Mouse (Mus musculus) forebrain, postnatal 0 days (tissue): ENCODE data around the gene Polr3b. TPM values are rescaled to one million over a fixed set of nuclear protein-coding genes. Genes with fewer than 3 reads are reported as not detected.

ENCODE experiments used
- ATAC-seq: fragments of 200-750 bp; cut with Nextera tagmentation; 2 replicates; pipeline ENCODE4 v1.8.0; 2017; ENCODE audit warnings: mild to moderate bottlenecking, moderate library complexity
- DNase-seq: peaks from one replicate; pipeline ENCODE4 v3.0.0-alpha.2; 2015
- H3K27ac ChIP-seq: fragments of 300-500 bp; sonication (generic); 2 replicates; pipeline ENCODE4 v1.5.1; 2014; ENCODE audit warnings: low read depth, mild to moderate bottlenecking, antibody characterized with exemption, low read length, moderate library complexity, mixed read lengths
- H3K27me3 ChIP-seq: fragments of 300-500 bp; sonication (generic); 2 replicates; pipeline ENCODE4 v1.6.1; 2014; ENCODE audit warnings: mild to moderate bottlenecking, low read length, mixed read lengths; ENCODE audit not compliant: insufficient read depth
- H3K36me3 ChIP-seq: fragments of 300-500 bp; sonication (generic); 2 replicates; pipeline ENCODE4 v1.6.1; 2014; ENCODE audit warnings: mild to moderate bottlenecking, moderate library complexity; ENCODE audit not compliant: insufficient read depth
- H3K4me1 ChIP-seq: fragments of 300-500 bp; sonication (generic); 2 replicates; pipeline ENCODE4 v1.6.1; 2014; ENCODE audit warnings: antibody characterized with exemption; ENCODE audit not compliant: insufficient read depth
- H3K4me2 ChIP-seq: fragments of 300-500 bp; sonication (generic); 2 replicates; pipeline ENCODE4 v1.6.1; 2014; ENCODE audit warnings: low read depth, mild to moderate bottlenecking, moderate library complexity
- H3K4me3 ChIP-seq: fragments of 300-500 bp; sonication (generic); 2 replicates; pipeline ENCODE4 v1.5.1; 2014; ENCODE audit warnings: low read depth, low read length, mixed read lengths
- H3K9ac ChIP-seq: fragments of 300-500 bp; sonication (generic); 2 replicates; pipeline ENCODE4 v1.6.1; 2014; ENCODE audit warnings: mild to moderate bottlenecking
- H3K9me3 ChIP-seq: fragments of 300-500 bp; sonication (generic); 2 replicates; pipeline ENCODE4 v1.6.1; 2016; ENCODE audit warnings: low read length
- CTCF ChIP-seq: sonication (generic); IDR thresholded peaks from 2 replicates; pipeline ENCODE4 v1.5.1; 2016; ENCODE audit warnings: antibody characterized with exemption, control low read depth, low read depth
- WGBS: fragments of 180-500 bp; shearing (Covaris S2); extraction: QIAGEN DNeasy Blood & Tissue Kit; methylation state at CpG from one replicate; pipeline ENCODE4 v1.1.7; 2014; 5-methylcytosine and 5-hydroxymethylcytosine counted together
- polyA plus RNA-seq: library from polyadenylated mRNA; unstranded; fragments of >200 nt; fragmentation: Nextera tagmentation; extraction: Ambion mirVana; gene quantifications from 2 replicates; pipeline ENCODE4 v1.2.1, GENCODE M21; 2015
- total RNA-seq: library from RNA; depleted of rRNA; stranded (reverse); fragments of >200 nt; gene quantifications from 2 replicates; pipeline ENCODE4 v1.2.3, GENCODE M21; 2014

Polr3b gene
- total and polyA plus RNA-seq, 2 experiments from 2014 or later, result 8.8 to 17.1 TPM

- Histone ChIP-seq H3K4me1 (peaks cover 7% of the 10 kb centered on the region; the same call in 1 of the 2 replicates), H3K27me3 (no peaks in the 10 kb centered on the region), H3K4me3 (no peak overlapping the region), H3K9me3 (no peaks in the 10 kb centered on the region), H3K36me3 (peaks cover 27% of the 10 kb centered on the region), H3K27ac (no peak overlapping the region), H3K9ac (no peak overlapping the region), H3K4me2 (no peak overlapping the region)
- TF ChIP-seq CTCF, result no peak
- DNase-seq (no peak), ATAC-seq (no peak)
- 87% methylated on average over 4 of the region's 4 CpGs for WGBS
Measured at GRCm38 (mm10) chr10:84648911-84649310, 26.8 kb downstream of the Polr3b start.

GRCm38 (mm10) chr10:84654029-84654428, 31.9 kb downstream of the Polr3b start:
- H3K4me1 ChIP-seq, result peaks cover 5% of the 10 kb centered on the region
- no peak for ATAC-seq
- H3K36me3 ChIP-seq, result peaks cover 10% of the 10 kb centered on the region
- no peaks in the 10 kb centered on the region for H3K27me3 ChIP-seq
- WGBS, result 79% methylated on average over 4 of the region's 4 CpGs
- TF ChIP-seq CTCF, result no peak
- H3K9me3 ChIP-seq, result no peaks in the 10 kb centered on the region
- no peak overlapping the region for H3K27ac ChIP-seq
- H3K4me2 ChIP-seq, result no peak overlapping the region
- H3K9ac ChIP-seq, result no peak overlapping the region
- H3K4me3 ChIP-seq, result no peak overlapping the region
- no peak for DNase-seq

- H3K4me1 ChIP-seq, result peaks cover 5% of the 10 kb centered on the region
- H3K4me3 ChIP-seq, result no peak overlapping the region
- H3K4me2 ChIP-seq, result no peak overlapping the region
- 93% methylated on average over 4 of the region's 4 CpGs for WGBS
- no peak for TF ChIP-seq CTCF
- H3K36me3 ChIP-seq, result peaks cover 4% of the 10 kb centered on the region
- ATAC-seq (no peak), DNase-seq (no peak)
- H3K9me3 ChIP-seq, result no peaks in the 10 kb centered on the region
- no peak overlapping the region for H3K9ac ChIP-seq
- H3K27ac ChIP-seq, result no peak overlapping the region
- no peaks in the 10 kb centered on the region for H3K27me3 ChIP-seq
Measured at GRCm38 (mm10) chr10:84654731-84655130, 32.6 kb downstream of the Polr3b start.

- no peak overlapping the region for H3K9ac ChIP-seq
Measured at GRCm38 (mm10) chr10:84656618-84657017, 34.5 kb downstream of the Polr3b start.

GRCm38 (mm10) chr10:84657437-84658087, 35.5 kb downstream of the Polr3b start:
- Histone ChIP-seq H3K36me3 (peaks cover 4% of the 10 kb centered on the region; the same call in 1 of the 2 replicates), H3K4me1 (peaks cover 5% of the 10 kb centered on the region), H3K4me3 (no peak overlapping the region), H3K9ac (no peak overlapping the region), H3K27me3 (no peaks in the 10 kb centered on the region), H3K4me2 (no peak overlapping the region), H3K27ac (0 out of 2 replicates have a peak overlapping the region, but pooled peaks have one; percentile 40), H3K9me3 (no peaks in the 10 kb centered on the region)
- DNase-seq, result peak; percentile 55
- no peak for TF ChIP-seq CTCF
- ATAC-seq, result peak; percentile 78; the same call in 1 of the 2 replicates
- 14% methylated on average over 6 of the region's 6 CpGs for WGBS

More at GRCm38 (mm10) chr10:84656618-84657017, 34.5 kb downstream of the Polr3b start:
- Histone ChIP-seq H3K27me3 (no peaks in the 10 kb centered on the region), H3K36me3 (peaks cover 4% of the 10 kb centered on the region; the same call in 1 of the 2 replicates), H3K4me2 (no peak overlapping the region), H3K4me3 (no peak overlapping the region), H3K27ac (no peak overlapping the region), H3K4me1 (peaks cover 5% of the 10 kb centered on the region), H3K9me3 (no peaks in the 10 kb centered on the region)
- TF ChIP-seq CTCF, result no peak
- WGBS, result 69% methylated on average over 4 of the region's 4 CpGs
- ATAC-seq, result no peak
- DNase-seq, result no peak

GRCm38 (mm10) chr10:84658088-84658848, 36.2 kb downstream of the Polr3b start:
- WGBS, result 11% methylated on average over 18 of the region's 18 CpGs
- peak; percentile 30 for DNase-seq
- peak; percentile 71; the same call in 1 of the 2 replicates for ATAC-seq

GRCm38 (mm10) chr10:84659281-84659680, 37.2 kb downstream of the Polr3b start:
- DNase-seq (no peak), ATAC-seq (no peak)
- no peak overlapping the region for H3K27ac ChIP-seq
- TF ChIP-seq CTCF, result no peak
- H3K9ac ChIP-seq, result no peak overlapping the region
- 88% methylated on average over 3 of the region's 3 CpGs for WGBS
- no peaks in the 10 kb centered on the region for H3K27me3 ChIP-seq
- H3K4me3 ChIP-seq, result no peak overlapping the region
- H3K4me2 ChIP-seq, result no peak overlapping the region
- H3K36me3 ChIP-seq, result no peaks in the 10 kb centered on the region
- peaks cover 5% of the 10 kb centered on the region for H3K4me1 ChIP-seq
- H3K9me3 ChIP-seq, result no peaks in the 10 kb centered on the region

More at GRCm38 (mm10) chr10:84658088-84658848, 36.2 kb downstream of the Polr3b start:
- H3K4me2 ChIP-seq, result no peak overlapping the region
- H3K9me3 ChIP-seq, result no peaks in the 10 kb centered on the region
- TF ChIP-seq CTCF, result peak; percentile 23; the same call in 1 of the 2 replicates
- H3K4me3 ChIP-seq, result no peak overlapping the region
- 0 out of 2 replicates have a peak overlapping the region, but pooled peaks have one; percentile 24 for H3K27ac ChIP-seq
- H3K4me1 ChIP-seq, result peaks cover 5% of the 10 kb centered on the region
- H3K36me3 ChIP-seq, result no peaks in the 10 kb centered on the region
- H3K27me3 ChIP-seq, result no peaks in the 10 kb centered on the region
- H3K9ac ChIP-seq, result no peak overlapping the region
